Mouse (Mus musculus) embryo, embryonic 9.5 days (tissue): ENCODE measurements at regions not wholly inside any gene's neighbourhood (a gene's known extent, or its start where the extent isn't known, plus 50 kb on each side); places are given as distances from the start of the nearest gene placed in this dataset.
"Not testable (repeated sequence)": the region's sequence is repeated elsewhere in the genome, so short reads cannot be mapped to it uniquely, and the experiment has no call there.

Source experiments
- DNase-seq: peaks from one replicate; pipeline ENCODE4 v3.0.0-alpha.2; 2017; ENCODE audit errors: extremely low spot score

DNA sequence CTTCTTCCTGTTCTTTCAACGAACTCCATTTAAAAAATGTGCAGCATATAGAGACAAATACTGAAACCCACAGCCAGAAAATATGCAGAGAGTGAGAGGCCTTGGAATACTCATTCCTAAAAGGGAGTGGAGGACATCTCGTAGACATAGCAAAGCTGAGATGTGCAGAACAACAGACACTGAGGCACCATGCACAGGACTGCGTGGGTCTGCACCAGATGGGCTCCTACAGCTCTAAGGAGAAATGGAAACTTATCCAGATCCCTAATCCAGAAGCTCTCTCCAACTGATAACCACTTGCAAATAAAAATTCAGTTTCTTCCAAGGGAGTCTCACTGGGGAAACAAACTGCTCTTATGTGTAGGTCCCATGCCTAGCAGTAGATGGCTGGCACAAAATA is 101.6 kb downstream of the Slc25a24 start:
- DNase-seq: no peak

DNA sequence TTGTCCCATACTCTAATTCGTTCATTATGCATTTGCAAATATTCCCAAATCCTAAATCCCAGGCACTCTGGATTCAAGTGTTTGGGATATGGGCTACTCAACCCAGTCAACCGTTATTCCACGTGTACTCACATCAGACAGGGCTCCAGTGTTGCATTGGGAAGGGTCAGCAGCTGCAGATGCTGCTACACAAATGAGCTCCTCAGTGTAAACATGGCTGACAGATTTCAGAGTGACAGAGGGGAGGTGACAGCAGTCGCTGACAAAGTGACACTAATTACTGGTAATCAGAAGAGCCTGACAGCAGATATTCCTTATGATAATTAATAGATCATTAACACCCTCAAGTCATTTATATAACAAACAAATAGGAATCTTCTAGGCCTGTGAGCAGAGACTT is 106.2 kb upstream of the Vav3 start:
- DNase-seq: no peak

DNA sequence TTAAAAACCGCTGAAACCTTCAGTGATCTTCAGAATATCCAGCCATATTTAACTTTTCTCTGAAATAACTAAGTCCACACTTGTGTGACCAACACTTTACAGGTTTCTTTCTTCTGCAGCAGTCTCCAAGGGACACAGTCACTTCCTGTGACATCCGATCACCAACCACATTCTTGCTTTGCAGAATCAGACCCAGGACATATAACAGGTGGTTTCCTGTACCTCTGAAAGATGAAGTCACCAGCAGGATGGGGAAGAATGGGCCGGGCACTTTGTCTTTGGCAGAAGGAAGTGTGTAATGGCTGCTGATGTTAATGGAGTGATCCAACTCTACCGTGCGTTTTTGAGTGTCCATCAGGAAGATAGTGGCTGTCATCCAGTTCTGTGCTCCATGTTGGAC is 103.5 kb upstream of the Vav3 start:
- no peak for DNase-seq

DNA sequence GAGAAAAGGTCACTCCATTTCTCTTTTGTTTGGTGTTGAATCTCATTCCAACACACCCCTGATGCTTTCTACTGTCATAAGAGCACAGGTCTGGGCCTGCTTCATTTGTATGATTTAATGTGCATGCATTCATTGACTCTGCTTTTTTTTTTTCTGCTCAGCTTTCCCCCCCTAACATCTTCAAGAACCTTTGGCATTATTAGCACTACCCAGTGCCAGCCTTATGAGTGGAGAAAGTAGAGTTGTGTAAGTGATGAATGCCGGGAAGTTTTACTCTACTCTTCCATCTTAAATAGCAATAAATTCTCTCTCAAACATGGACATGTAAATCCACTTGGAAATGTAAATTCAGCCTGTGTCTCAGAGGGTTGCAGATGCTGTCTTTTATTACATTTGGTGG is 97.0 kb upstream of the Vav3 start:
- DNase-seq: no peak

DNA sequence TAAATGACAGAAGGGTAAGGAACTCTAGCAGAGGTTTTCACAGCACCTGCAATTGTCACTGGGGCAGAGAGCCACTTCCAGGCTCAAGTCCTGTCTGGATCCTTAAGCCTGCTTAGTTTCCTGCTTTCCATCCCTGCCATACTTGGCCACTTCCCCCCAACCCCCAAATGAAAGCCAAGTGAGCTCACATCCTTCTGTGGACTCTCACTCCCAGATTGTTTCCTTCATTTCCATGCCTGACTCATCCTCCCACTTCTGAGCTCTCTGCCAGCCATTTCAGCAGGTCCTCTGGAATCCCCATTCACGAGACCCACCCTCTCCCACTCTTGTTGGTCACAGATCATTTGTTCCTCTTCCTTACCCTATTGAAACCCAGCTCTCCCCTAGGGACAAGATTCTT is 91.7 kb upstream of the Vav3 start:
- no peak for DNase-seq

DNA sequence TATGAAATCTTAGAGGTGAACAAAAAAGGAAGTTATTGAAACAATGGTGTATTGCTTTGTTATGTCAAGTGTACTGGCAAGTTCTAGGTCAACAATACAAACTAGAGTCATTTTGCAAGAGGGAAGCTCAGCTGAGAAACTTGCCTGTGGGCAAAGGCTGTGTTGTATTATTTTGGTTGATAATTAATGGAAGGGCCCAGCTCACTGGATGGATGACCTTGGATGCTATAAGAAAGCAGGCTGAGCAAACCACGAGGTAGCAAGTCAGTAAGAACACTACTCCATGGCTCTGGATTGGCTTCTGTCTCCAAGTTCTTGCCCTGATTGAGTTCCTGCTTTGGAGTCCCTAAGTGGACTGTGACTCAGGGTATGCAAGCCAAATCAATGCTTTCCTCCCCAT is 91.1 kb upstream of the Vav3 start:
- DNase-seq: no peak

DNA sequence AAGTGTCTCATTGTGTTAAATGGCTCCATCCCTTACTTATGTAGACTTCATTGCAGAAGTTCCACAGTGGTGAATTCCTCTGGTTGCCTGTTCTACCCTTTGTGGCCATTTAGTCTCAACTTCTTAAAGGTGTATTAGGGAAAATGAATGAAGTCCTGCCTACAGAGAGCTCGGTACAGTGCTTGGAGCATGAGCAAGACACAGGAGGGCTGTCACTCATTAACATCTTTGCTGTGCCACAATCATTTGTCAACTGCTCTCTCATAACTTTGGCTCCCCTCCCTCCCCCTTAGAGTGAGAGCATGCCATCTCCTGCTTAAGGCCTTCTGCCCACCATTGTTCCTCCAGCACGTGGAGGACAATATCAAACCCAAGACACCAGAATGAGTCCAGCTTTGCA is 90.5 kb upstream of the Vav3 start:
- DNase-seq: no peak

DNA sequence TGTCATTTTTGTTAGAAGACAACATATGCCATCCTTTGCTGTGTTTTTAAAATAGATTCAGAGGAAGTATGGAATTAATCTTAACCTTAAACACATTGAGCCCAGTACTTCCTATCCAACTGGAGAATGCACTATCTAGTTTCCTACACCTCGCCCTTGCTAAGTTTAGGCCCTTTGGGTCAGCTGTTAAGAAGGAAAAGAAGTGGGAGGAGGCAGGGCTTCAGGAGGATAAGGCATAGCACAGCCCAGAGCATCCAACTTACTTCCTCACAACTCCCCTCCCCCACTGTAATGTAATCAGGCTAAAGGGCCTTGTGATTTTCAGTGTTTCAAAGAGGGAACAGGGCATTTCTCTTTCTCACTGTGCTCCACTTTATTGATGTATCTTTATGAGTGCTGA is 88.7 kb upstream of the Vav3 start:
- DNase-seq: no peak

DNA sequence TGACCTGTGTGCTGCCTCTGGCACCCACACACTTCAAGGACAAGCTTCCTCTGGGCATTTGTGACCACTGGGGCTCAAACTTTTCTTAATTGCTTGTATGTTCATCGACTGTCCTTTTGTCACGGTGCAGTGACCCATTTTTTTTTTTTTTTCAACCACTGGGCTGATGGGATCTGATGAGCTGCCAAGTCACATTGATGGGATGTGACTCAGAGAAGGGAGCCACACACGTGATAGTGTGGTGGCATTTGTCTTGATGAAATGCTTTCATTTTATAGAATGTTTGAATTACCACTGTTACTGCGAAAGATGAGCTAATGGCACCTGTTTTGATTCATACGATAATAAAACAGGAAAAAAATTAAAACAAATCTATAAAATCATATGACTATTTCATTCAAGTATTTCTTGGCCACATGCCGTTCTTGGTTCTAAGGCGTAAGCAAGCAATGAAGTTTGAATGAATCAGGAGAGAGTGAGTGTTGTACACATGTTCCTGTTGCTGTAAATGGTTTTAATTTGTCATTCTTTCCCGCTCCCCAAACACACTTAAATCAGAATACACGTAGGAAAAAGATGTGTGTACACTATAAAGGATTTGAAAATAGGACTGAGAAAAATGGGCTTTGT is 86.3 kb upstream of the Vav3 start:
- DNase-seq: no peak

DNA sequence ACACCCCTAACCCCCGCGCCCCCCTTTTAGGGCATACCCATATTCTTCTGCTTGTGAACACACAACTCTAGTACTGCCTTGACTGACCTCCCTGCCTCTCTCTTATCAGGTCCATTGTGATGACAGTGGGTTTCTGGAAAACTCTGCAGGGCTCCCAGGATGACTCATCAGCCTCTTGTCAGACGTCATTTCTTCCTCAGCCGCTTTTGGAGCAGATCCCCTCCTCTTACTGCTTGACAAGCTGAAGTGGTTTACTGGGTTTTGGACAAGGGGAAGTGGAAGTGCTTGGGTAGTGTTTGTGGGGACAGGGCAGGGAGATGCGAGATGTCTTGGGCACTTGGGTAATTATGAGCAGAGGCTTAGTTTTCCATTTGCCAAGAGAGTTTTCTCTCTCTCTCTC is 85.5 kb upstream of the Vav3 start:
- DNase-seq: no peak

DNA sequence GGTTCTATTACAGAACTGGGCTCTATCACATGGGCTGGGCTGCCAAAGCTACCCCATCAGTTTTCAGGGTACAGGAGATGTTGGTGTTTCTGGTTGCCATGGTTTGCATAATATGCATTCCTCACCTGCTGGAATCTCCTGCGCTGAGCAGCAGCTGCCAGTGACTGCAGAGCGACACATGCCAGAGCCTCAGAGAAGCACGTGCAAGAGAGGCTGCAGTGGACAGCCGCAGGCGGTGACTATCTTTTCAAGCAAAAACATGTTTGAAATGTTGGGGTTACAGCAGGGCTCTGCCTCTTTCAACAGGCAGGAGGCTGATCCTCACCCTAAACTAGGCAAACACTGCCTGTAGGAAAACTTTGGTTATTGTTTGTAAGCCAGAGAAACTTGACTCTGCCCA is 83.7 kb upstream of the Vav3 start:
- DNase-seq: no peak

DNA sequence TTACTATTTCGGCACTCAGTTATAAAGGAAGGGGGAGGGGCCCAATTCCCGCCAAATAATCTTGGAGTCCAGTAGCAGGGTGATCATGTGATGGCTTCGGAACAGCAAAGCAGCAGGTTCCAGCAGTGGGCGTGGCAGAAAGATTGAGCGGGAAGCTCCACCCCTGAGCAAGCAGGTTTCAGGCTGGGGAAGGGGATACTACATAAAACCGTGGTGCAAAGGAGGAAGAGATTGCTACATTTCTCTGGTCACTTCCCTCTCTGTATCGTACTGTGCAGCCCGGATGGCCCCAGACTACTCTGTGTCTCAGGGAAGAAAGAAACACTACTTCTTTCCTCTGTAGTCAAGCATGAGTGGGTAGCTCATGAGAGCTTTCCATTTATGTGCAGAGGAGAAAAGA is 73.5 kb upstream of the Vav3 start:
- DNase-seq: not testable (repeated sequence)

DNA sequence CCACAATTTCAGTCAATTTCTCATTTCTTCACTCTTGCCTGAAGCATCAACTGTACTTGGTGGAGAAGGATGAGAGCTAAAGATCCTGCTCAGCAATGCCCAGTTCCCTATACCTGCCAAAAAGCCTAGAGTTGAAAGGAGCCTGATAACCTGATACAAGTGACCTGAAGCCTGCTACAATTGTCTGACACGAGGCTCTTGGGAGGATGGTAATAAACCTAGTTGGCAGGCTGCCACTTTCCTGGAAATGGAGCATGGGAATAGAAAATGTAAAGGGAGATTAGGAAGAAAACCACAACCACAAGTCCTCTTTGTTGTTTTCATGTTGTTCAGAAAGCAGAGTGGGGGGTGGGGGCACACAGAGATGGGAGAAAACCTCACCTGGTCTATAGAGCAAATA is 69.7 kb upstream of the Vav3 start:
- DNase-seq: no peak

DNA sequence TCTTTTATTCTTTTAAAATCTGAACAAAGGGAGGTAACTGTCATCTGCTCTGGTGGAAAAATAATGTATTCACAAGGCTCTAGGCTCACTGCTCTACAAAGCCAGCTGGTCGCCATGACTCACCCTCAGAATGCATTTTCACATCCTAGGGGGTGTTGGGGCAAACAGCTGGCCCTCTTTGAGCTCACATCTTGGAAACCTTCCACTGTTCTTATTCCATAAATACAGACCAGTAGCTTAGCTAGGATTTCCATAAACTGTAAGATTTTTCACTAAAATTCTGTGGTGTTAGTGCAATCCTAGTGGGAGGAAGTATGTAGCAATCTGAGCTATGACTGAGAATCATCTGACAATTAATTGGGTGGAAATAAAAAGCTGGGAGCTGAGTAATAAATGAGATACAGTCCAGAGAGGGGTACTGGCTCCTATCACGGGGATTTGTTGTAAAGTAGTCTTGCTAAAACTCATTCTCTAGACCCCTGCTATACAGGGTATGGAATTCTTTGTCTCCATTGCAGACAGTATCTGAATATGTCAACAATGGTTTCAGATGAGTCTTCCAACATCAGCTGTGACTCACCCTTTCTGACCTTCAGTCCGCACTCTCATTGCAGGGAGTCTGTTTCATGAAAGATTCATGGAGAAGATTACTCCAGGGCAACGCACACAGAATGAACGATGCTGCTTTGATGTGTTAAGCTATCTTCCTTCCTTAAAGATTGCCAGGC is 67.2 kb upstream of the Vav3 start:
- no peak for DNase-seq

DNA sequence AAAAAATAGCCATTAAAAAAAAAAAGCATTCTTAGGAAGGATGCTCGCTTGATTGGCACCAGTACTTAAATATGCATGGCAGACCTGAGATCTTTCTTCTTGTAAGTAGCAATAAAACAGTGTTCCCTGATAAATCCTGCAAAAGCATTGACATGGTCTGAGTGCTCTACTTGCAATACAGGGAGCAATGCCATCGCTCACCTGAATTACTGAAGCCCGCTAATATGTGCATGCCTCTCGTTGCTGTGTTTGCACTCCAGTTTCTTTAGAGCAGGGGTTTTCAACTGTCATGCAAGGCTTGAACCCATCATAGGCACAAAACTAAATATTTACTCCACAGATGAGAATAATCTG is 66.7 kb upstream of the Vav3 start:
- DNase-seq: no peak

DNA sequence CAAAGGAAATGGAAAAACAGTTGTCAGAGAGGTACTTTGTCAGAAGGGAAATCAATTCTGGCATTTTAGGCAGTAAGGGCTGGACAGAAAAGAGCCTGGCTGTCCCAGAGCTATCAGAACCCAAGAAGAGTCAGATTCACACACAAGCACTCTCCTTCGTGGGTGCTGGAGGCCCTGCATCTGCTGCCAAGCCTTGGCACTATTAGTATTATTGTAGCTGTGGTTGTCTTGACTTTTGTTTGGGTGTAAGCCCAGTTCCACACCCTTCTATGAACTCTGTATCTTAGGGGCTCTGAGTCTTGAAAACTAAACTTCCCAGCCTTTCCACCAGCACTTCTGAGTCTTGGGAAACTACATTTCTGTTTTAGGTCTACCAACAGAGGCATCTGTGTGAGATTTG is 61.4 kb upstream of the Vav3 start:
- DNase-seq: no peak

DNA sequence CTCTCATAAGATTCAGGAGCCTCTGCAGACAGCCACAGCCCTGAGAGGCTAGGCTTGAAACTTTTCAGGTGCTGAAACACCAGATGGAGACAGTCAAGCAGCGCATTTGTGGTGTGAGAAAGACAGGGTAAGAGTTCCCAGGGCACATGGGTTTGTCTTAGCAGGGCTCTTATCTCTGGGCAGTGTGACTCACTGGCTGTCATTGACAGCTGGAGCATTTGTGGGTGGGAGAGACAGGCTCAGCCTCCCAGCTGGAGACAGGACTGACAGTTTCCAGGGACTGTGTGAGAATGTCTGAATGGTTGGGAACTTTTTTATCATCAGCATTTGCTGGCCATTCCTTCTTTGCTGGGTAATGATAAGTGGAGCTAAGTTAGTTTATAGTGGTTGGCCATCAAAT is 53.9 kb upstream of the Vav3 start:
- peak; percentile 5 for DNase-seq
